Mouse (Mus musculus): ENCODE results near the gene Wnt1.

GRCm38 (mm10) chr15:98806809-98807770, 17.4 kb downstream of the Wnt1 start:
- no peak for TF ChIP-seq POLR2A (IDR thresholded peaks at IDR 0.05; ENCODE audit: borderline replicate concordance, extremely low read depth, low read depth, low read length)
- no peak for TF ChIP-seq CTCF (IDR thresholded peaks at IDR 0.05; ENCODE audit: insufficient read depth, low read length)

Data from lung, adult 2 months (tissue).